Mouse (Mus musculus): ENCODE results near the gene Paics. TPM values are rescaled to one million over a fixed set of nuclear protein-coding genes. Genes with fewer than 3 reads are reported as not detected.
"Not testable (repeated sequence)": the region's sequence is repeated elsewhere in the genome, so short reads cannot be mapped to it uniquely, and the experiment has no call there.

The Paics gene
- 228 and 252 TPM in 2 replicates for polyA plus RNA-seq (2014; fragmentation: Nextera tagmentation; extraction: Ambion mirVana)

DNA sequence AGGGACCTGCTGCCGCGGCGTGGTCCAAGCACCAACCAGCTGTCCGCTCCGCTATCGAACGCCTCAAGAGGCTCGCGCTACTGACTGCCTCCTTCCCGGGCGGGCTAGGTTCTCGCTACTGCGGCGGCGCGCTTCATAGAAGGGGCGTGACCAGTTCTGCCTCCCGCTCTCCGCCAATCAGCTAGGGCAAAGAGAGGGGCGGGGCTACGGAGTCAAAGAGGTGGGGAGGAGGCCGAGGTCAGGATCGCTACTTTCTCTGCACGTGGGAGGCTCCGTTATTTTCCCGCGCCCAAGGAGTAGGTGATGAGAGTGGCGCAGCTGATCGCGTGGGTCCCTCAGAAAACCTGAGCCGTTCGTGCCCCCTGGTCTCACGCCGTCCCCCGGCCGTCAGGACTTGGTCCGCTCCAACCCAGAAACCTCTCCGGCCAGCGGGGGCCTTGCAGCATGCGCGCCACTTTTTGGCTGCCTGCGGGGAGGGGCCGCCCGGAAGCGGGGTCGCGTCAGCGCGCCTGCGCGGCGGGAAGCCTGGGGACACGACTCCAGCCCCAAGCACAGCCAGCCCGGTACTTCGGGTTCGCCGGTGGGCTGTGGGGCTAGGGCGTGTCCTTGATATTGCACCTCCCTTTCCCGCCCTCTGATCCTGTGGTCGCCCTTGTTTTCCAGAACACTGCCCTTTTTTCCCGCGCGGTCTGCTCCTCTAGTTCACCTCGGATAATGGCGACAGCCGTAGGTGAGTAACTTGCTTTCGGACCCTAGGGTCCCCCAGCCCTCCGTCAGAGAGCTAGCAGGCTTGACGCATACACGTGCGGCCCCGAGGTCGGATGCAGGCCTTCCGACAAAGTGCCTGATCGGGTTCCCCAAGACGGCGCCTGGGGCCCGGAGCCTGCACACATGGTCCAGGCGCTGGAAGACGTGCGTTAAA, at the start of gene Paics, which contains the start of gene Ppat:
Gene Paics, plus strand, starts transcription at position 202 of the 922 bp plus-strand sequence.
Gene Ppat, minus strand, starts transcription at position 473 of the 922 bp plus-strand sequence.
- DNase-seq (ENCODE audit: low spot score) (peak; percentile 99), ATAC-seq (ENCODE audit: low read depth) (peak; percentile 97)
- Histone ChIP-seq H3K27ac (replicated peaks; ENCODE audit: low read depth, low read length) (peak within 1 kb of the TSS; percentile 83), H3K9me3 (ENCODE audit: control insufficient read depth, low read length) (no peaks in the 10 kb centered on the region), H3K36me3 (ENCODE audit: control insufficient read depth, insufficient read depth, low read length) (peaks cover 1% of the 10 kb centered on the region), H3K4me3 (ENCODE audit: low read depth, low read length) (peak within 1 kb of the TSS; percentile 80), H3K27me3 (replicated peaks; ENCODE audit: control insufficient read depth, insufficient read depth, low read length) (no peaks in the 10 kb centered on the region), H3K4me1 (ENCODE audit: control insufficient read depth, insufficient read depth, low read length) (peaks cover 17% of the 10 kb centered on the region), H3K9ac (ENCODE audit: low read depth, low read length) (peak within 1 kb of the TSS; percentile 76), H3K4me2 (ENCODE audit: low read depth, low read length) (peak within 1 kb of the TSS; percentile 79)
- WGBS = under 1% methylated on average over 64 of the region's 81 CpGs

DNA sequence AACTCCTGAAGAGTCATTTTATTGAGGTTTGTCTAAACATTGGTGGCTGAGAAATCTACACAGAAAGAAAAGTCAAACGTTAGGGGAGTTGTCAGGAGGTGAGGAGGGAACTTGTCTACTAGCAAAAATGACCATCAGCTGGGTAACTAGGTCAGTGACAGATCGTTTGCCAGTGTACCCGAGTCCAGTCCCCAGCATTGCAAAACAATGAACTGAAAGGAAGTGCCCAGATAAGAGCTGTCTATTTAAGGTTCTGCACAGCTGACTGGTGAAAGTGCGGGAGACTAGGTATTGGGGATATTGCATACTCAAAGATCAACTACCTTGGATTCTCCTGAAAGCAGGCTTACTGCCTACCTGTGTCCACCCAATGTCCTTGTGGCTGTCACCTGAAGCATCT, 49.0 kb upstream of the Paics start:
- ATAC-seq (ENCODE audit: low read depth) (no peak), DNase-seq (ENCODE audit: low spot score) (no peak)
- H3K27ac ChIP-seq (replicated peaks; ENCODE audit: low read depth, low read length) = no peak overlapping the region
- no peaks in the 10 kb centered on the region for H3K27me3 ChIP-seq (replicated peaks; ENCODE audit: control insufficient read depth, insufficient read depth, low read length)
- no peaks in the 10 kb centered on the region for H3K9me3 ChIP-seq (ENCODE audit: control insufficient read depth, low read length)
- no peak overlapping the region for H3K4me3 ChIP-seq (ENCODE audit: low read depth, low read length)
- 77% methylated on average over 4 of the region's 4 CpGs for WGBS
- H3K36me3 ChIP-seq (ENCODE audit: control insufficient read depth, insufficient read depth, low read length) = peaks cover 13% of the 10 kb centered on the region; the same call in 1 of the 2 replicates
- no peak overlapping the region for H3K4me2 ChIP-seq (ENCODE audit: low read depth, low read length)
- no peak overlapping the region for H3K9ac ChIP-seq (ENCODE audit: low read depth, low read length)
- 0 out of 2 replicates have a peak, but pooled peaks cover 2% of the 10 kb centered on the region for H3K4me1 ChIP-seq (ENCODE audit: control insufficient read depth, insufficient read depth, low read length)

DNA sequence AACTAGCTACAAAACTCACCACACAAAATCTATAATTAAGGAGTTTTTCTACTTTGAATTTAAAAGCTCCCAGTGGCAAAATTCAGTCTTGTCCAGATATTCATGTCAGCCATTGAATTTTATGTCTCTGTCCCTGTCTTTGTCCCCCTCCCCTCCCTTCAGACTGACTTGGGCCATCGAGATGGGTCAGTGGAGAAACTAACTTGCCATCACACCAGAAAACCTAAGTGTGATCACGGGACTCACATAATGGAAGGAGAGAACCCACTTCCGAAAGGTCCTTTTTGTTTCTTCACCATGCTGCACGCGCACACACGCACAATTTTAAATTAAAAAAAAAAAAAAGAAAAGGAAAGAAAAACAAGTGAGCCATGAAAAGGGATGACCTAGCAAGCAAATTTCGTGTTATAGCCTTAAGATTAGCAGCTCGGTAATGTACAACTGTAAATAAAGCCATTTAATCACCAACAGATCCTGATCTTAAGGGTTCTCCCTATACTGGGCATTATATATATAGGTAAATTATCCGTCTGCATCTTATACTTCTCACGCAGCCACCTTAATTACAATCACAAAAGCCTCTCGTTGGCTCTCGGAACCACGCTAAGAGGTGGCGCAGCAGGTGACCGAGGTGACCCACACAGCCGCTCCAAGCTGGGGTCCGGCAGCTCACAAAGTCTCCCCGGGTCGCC, 46.2 kb upstream of the Paics start:
- Histone ChIP-seq H3K27me3 (replicated peaks; ENCODE audit: control insufficient read depth, insufficient read depth, low read length) (no peaks in the 10 kb centered on the region), H3K9me3 (ENCODE audit: control insufficient read depth, low read length) (no peaks in the 10 kb centered on the region), H3K4me3 (ENCODE audit: low read depth, low read length) (peak overlapping the region; percentile 73), H3K4me1 (ENCODE audit: control insufficient read depth, insufficient read depth, low read length) (0 out of 2 replicates have a peak, but pooled peaks cover 2% of the 10 kb centered on the region), H3K4me2 (ENCODE audit: low read depth, low read length) (peak overlapping the region; percentile 74), H3K27ac (replicated peaks; ENCODE audit: low read depth, low read length) (peak overlapping the region; percentile 83), H3K36me3 (ENCODE audit: control insufficient read depth, insufficient read depth, low read length) (peaks cover 11% of the 10 kb centered on the region; the same call in 1 of the 2 replicates), H3K9ac (ENCODE audit: low read depth, low read length) (peak overlapping the region; percentile 88)
- peak; percentile 48 for ATAC-seq (ENCODE audit: low read depth)
- 3% methylated on average over 19 of the region's 19 CpGs for WGBS
- DNase-seq (ENCODE audit: low spot score) = no peak

DNA sequence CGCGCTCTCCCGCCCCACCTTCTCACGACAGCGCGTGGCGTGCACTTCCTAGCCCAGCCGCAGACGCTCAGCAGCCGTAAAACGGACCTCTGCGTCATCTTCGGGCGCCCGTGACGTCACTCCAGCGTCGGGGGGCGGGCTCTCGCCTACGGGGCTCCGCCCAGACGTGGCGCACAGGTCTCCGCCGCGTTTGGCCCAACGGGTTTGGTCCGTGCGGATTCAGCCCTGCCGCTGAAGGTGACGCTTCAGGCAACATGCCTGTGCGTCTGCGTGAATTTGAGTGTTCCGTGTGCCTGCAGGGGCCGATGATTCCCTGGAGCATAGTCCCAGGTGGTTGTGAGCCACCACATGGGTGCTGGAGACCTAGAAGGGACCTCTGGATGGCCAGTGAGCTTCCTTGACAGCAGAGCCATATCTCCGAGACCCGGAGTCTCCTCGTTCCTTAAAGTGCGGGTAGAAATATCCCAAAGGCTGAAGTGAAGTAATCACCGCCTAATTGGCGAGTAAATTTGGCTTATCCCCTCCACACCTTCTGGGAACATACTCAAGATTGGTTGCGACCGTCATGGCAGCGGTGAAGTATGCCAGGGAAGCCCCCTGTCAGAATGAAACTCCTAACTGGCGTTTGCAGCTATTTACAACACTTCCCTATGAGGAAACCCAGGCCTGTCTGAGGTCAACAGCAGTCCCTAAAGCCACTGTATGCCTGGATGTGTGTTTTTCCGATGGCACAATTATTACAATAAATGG, 45.5 kb upstream of the Paics start, which contains the start of gene Aasdh:
Gene Aasdh, minus strand, starts transcription at position 110 of the 750 bp plus-strand sequence.
- H3K4me2 ChIP-seq (ENCODE audit: low read depth, low read length) = peak within 1 kb of the TSS; percentile 74
- H3K9me3 ChIP-seq (ENCODE audit: control insufficient read depth, low read length) = no peaks in the 10 kb centered on the region
- peak within 1 kb of the TSS; percentile 88 for H3K9ac ChIP-seq (ENCODE audit: low read depth, low read length)
- DNase-seq (ENCODE audit: low spot score) (peak; percentile 95), ATAC-seq (ENCODE audit: low read depth) (peak; percentile 99)
- peak within 1 kb of the TSS; percentile 83 for H3K27ac ChIP-seq (replicated peaks; ENCODE audit: low read depth, low read length)
- under 1% methylated on average over 47 of the region's 47 CpGs for WGBS
- peak within 1 kb of the TSS; percentile 73 for H3K4me3 ChIP-seq (ENCODE audit: low read depth, low read length)
- peaks cover 12% of the 10 kb centered on the region; the same call in 1 of the 2 replicates for H3K36me3 ChIP-seq (ENCODE audit: control insufficient read depth, insufficient read depth, low read length)
- 0 out of 2 replicates have a peak, but pooled peaks cover 2% of the 10 kb centered on the region for H3K4me1 ChIP-seq (ENCODE audit: control insufficient read depth, insufficient read depth, low read length)
- no peaks in the 10 kb centered on the region for H3K27me3 ChIP-seq (replicated peaks; ENCODE audit: control insufficient read depth, insufficient read depth, low read length)

DNA sequence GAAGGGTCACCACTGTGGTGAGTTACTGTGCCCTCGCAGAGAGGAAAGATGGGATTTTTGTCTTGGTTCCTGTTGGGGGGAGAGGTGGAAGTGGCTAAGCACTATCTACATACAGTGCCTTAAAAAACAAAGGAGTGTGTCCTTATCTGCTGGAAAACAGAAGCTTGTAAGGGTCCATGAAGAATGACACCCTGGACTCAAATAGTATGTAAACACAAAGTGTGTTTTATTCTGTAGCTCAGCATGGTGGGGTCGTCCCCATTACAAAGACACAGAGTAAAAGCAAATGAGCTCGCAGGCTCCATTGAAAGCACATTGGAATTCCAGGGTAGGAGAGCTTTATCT, 45.0 kb upstream of the Paics start:
- Histone ChIP-seq H3K27ac (replicated peaks; ENCODE audit: low read depth, low read length) (peak overlapping the region; percentile 83; the same call in 1 of the 2 replicates), H3K4me2 (ENCODE audit: low read depth, low read length) (peak overlapping the region; percentile 74), H3K36me3 (ENCODE audit: control insufficient read depth, insufficient read depth, low read length) (peaks cover 12% of the 10 kb centered on the region; the same call in 1 of the 2 replicates), H3K4me1 (ENCODE audit: control insufficient read depth, insufficient read depth, low read length) (0 out of 2 replicates have a peak, but pooled peaks cover 2% of the 10 kb centered on the region), H3K4me3 (ENCODE audit: low read depth, low read length) (peak overlapping the region; percentile 73), H3K9me3 (ENCODE audit: control insufficient read depth, low read length) (no peaks in the 10 kb centered on the region), H3K9ac (ENCODE audit: low read depth, low read length) (peak overlapping the region; percentile 88), H3K27me3 (replicated peaks; ENCODE audit: control insufficient read depth, insufficient read depth, low read length) (no peaks in the 10 kb centered on the region)
- DNase-seq (ENCODE audit: low spot score) (no peak), ATAC-seq (ENCODE audit: low read depth) (no peak)
- WGBS = 51% methylated on average over 3 of the region's 3 CpGs

DNA sequence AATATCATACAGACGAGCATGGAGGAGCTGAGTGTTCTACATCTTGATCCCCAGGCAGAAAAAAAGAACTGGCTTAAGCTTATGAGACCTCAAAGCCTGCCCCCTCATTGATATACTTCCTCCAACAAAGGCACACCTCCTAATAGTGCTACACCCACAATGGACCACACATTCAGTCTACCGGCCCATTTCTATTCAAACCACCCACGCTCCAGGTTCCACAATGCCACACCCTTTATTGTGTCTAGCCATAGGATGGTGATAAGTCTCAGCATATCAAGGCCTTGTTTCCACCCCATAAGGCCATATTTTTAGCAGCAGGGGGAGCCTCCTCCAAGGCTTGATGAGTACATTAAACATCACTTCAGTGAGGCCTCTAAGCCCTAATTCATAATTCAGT, 40.3 kb upstream of the Paics start:
- no peak overlapping the region for H3K9ac ChIP-seq (ENCODE audit: low read depth, low read length)
- no peak for ATAC-seq (ENCODE audit: low read depth)
- H3K4me1 ChIP-seq (ENCODE audit: control insufficient read depth, insufficient read depth, low read length) = 0 out of 2 replicates have a peak, but pooled peaks cover 2% of the 10 kb centered on the region
- no peaks in the 10 kb centered on the region for H3K9me3 ChIP-seq (ENCODE audit: control insufficient read depth, low read length)
- peaks cover 23% of the 10 kb centered on the region for H3K36me3 ChIP-seq (ENCODE audit: control insufficient read depth, insufficient read depth, low read length)
- H3K27me3 ChIP-seq (replicated peaks; ENCODE audit: control insufficient read depth, insufficient read depth, low read length) = no peaks in the 10 kb centered on the region
- H3K4me3 ChIP-seq (ENCODE audit: low read depth, low read length) = no peak overlapping the region
- WGBS = 71% methylated on average over 3 of the region's 3 CpGs
- DNase-seq (ENCODE audit: low spot score) = no peak
- H3K4me2 ChIP-seq (ENCODE audit: low read depth, low read length) = no peak overlapping the region
- H3K27ac ChIP-seq (replicated peaks; ENCODE audit: low read depth, low read length) = no peak overlapping the region

DNA sequence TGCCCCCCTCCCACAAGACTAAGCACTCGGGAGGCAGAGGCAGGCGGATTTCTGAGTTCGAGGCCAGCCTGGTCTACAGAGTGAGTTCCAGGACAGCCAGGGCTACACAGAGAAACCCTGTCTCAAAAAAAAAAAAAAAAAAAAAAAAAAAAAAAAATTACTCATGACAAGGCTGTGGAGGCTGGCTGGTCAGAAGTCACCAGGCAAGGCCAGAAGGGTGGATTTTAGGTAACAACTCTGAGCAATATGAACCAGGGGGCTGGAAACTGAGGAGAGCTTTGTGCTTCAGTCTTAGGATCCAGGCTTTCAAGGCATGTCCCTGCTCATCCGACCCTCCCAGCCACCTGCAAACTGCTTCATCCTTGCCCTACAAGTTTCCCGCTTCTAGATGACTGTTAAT, 38.6 kb upstream of the Paics start:
- not testable (repeated sequence) for H3K4me3 ChIP-seq (ENCODE audit: low read depth, low read length); H3K27me3 ChIP-seq (replicated peaks; ENCODE audit: control insufficient read depth, insufficient read depth, low read length); H3K4me1 ChIP-seq (ENCODE audit: control insufficient read depth, insufficient read depth, low read length); ATAC-seq (ENCODE audit: low read depth); H3K9me3 ChIP-seq (ENCODE audit: control insufficient read depth, low read length); DNase-seq (ENCODE audit: low spot score); H3K9ac ChIP-seq (ENCODE audit: low read depth, low read length); H3K4me2 ChIP-seq (ENCODE audit: low read depth, low read length); H3K27ac ChIP-seq (replicated peaks; ENCODE audit: low read depth, low read length)
- WGBS = 94% methylated on average over 5 of the region's 5 CpGs
- H3K36me3 ChIP-seq (ENCODE audit: control insufficient read depth, insufficient read depth, low read length) = peaks cover 32% of the 10 kb centered on the region

DNA sequence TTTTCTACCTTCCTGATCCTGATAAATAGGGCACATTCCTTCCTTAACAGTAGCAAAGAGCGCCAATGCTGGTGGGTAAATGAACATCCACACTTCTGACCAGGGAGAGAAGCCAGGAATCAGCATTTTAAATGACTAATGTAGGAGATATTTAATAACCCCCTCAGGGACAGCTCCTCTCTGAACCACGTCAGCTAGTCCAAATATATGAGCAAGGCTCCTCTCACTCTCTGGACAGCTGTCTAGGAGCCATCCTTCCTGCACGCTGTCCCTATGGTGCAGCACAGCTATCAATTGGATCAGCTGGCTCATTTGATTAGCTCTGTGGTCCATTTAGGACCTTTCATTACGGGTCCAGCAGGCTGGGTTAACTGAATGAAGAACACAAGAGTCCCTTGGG, 28.3 kb upstream of the Paics start:
- DNase-seq (ENCODE audit: low spot score) = no peak
- Histone ChIP-seq H3K4me3 (ENCODE audit: low read depth, low read length) (no peak overlapping the region), H3K4me1 (ENCODE audit: control insufficient read depth, insufficient read depth, low read length) (peaks cover 10% of the 10 kb centered on the region), H3K9ac (ENCODE audit: low read depth, low read length) (no peak overlapping the region), H3K27ac (replicated peaks; ENCODE audit: low read depth, low read length) (no peak overlapping the region), H3K27me3 (replicated peaks; ENCODE audit: control insufficient read depth, insufficient read depth, low read length) (no peaks in the 10 kb centered on the region), H3K36me3 (ENCODE audit: control insufficient read depth, insufficient read depth, low read length) (peaks cover 70% of the 10 kb centered on the region), H3K9me3 (ENCODE audit: control insufficient read depth, low read length) (no peaks in the 10 kb centered on the region), H3K4me2 (ENCODE audit: low read depth, low read length) (no peak overlapping the region)
- ATAC-seq (ENCODE audit: low read depth) = no peak
- WGBS = 83% methylated on average over 4 of the region's 4 CpGs
